Mouse (Mus musculus): ENCODE data around the gene Fgd6. TPM values are rescaled to one million over a fixed set of nuclear protein-coding genes. Genes with fewer than 3 reads are reported as not detected.

Fgd6 gene
- polyA plus RNA-seq, 1 experiment = 12.1 TPM

DNA sequence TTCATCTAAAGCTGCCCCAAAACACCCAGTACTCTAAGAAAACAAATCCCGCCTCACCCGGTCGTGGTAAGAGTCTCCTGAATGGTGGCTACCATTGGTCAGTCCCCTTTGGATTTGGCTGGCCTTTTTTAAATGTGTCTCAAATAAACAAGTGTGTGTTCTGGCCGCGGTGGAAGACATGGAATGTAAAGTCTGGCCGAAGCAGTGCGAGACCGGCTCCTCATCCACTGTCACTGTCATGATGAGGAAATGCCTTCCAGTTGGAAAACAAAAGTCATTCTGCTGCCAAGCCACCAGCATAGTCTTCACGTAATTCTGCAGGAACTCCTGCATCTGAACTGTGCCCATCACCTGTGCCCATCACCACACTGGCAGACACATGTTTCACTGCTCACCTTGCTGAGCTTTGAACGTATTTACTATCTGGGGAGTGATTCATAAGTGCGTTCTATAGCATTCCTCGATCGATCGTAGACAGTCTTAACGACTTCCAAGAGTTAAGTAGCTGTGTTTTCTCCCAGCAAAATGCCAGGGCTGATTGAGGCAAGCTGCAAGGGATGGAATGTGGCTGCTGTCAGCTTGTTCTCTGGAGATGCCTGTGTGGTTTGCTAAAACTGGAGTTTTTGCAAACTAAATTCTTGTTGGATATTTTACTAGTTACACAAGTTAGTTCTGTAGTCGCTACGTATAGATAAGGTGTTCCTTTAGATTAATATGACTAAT is 60.1 kb downstream of the Fgd6 start:
- no peak overlapping the region for H3K4me3 ChIP-seq (ENCODE audit: control insufficient read depth, low read depth, low read length)

GRCm38 (mm10) chr10:94097081-94097845 is 61.5 kb downstream of the Fgd6 start:
- H3K27ac ChIP-seq (ENCODE audit: control insufficient read depth, insufficient read depth, low read depth, low read length) = no peak overlapping the region
- TF ChIP-seq POLR2A (IDR thresholded peaks at IDR 0.05; ENCODE audit: control insufficient read depth, low read depth, low read length) (no peak), CTCF (IDR thresholded peaks at IDR 0.05; ENCODE audit: control insufficient read depth, insufficient read depth, insufficient replicate concordance, low read depth, low read length) (no peak)

More for the DNA sequence above, 60.1 kb downstream of the Fgd6 start:
- TF ChIP-seq CTCF (IDR thresholded peaks at IDR 0.05; ENCODE audit: control insufficient read depth, insufficient read depth, insufficient replicate concordance, low read depth, low read length) = no peak
- no peak for TF ChIP-seq POLR2A (IDR thresholded peaks at IDR 0.05; ENCODE audit: control insufficient read depth, low read depth, low read length)
- Histone ChIP-seq H3K27me3 (ENCODE audit: control insufficient read depth, insufficient read depth, low read length) (no peaks in the 10 kb centered on the region), H3K27ac (ENCODE audit: control insufficient read depth, insufficient read depth, low read depth, low read length) (no peak overlapping the region), H3K36me3 (ENCODE audit: control insufficient read depth, insufficient read depth, low read length) (no peaks in the 10 kb centered on the region), H3K4me1 (ENCODE audit: control insufficient read depth, insufficient read depth, low read length) (no peaks in the 10 kb centered on the region)

DNA sequence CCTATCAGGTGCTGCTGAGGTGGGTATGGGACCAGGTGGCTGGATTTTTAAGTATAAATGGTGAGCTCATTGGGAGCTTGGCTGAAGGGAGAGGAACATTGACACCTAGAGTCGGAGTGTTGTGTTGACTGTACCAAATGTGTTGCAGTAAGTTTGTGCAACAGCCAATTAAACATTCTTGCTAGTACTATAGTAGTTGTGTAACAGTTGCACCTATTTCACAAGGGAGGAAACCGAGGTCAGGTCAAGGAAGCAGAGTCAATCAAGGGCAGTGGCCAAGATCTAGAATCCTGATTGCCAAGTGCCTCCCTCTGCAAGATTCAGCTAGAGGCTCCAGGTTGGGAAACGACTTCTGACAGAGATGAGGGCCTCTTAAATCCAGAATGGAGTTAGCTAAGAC is 62.3 kb downstream of the Fgd6 start:
- TF ChIP-seq POLR2A (IDR thresholded peaks at IDR 0.05; ENCODE audit: control insufficient read depth, low read depth, low read length) (no peak), CTCF (IDR thresholded peaks at IDR 0.05; ENCODE audit: control insufficient read depth, insufficient read depth, insufficient replicate concordance, low read depth, low read length) (no peak)
- Histone ChIP-seq H3K4me3 (ENCODE audit: control insufficient read depth, low read depth, low read length) (no peak overlapping the region), H3K27me3 (ENCODE audit: control insufficient read depth, insufficient read depth, low read length) (no peaks in the 10 kb centered on the region), H3K4me1 (ENCODE audit: control insufficient read depth, insufficient read depth, low read length) (no peaks in the 10 kb centered on the region), H3K36me3 (ENCODE audit: control insufficient read depth, insufficient read depth, low read length) (no peaks in the 10 kb centered on the region), H3K27ac (ENCODE audit: control insufficient read depth, insufficient read depth, low read depth, low read length) (no peak overlapping the region)

More at GRCm38 (mm10) chr10:94097081-94097845, 61.5 kb downstream of the Fgd6 start:
- Histone ChIP-seq H3K36me3 (ENCODE audit: control insufficient read depth, insufficient read depth, low read length) (no peaks in the 10 kb centered on the region), H3K27me3 (ENCODE audit: control insufficient read depth, insufficient read depth, low read length) (no peaks in the 10 kb centered on the region), H3K4me3 (ENCODE audit: control insufficient read depth, low read depth, low read length) (no peak overlapping the region), H3K4me1 (ENCODE audit: control insufficient read depth, insufficient read depth, low read length) (no peaks in the 10 kb centered on the region)

DNA sequence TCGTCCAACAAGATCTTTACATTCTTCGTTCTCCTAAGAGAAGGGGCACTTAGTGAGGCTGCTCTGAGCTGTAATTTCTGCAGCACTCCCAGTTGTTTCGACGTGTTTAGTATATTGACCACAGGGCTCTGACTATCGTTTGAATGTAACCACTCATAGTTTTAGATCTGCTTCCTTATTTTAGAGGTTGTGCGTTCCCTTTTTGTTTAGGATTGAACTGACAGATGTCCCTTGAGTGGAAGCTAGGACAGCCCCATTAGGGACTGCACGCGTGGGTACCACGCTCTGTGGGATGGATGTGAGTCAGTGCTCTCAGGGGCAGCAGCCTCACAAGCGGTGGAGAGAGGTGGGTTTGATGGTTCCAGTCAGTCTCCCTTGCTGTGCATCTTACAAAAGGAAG is 69.7 kb downstream of the Fgd6 start:
- no peaks in the 10 kb centered on the region for H3K27me3 ChIP-seq (ENCODE audit: control insufficient read depth, insufficient read depth, low read length)
- H3K4me1 ChIP-seq (ENCODE audit: control insufficient read depth, insufficient read depth, low read length) = no peaks in the 10 kb centered on the region
- TF ChIP-seq CTCF (IDR thresholded peaks at IDR 0.05; ENCODE audit: control insufficient read depth, insufficient read depth, insufficient replicate concordance, low read depth, low read length) (no peak), POLR2A (IDR thresholded peaks at IDR 0.05; ENCODE audit: control insufficient read depth, low read depth, low read length) (no peak)
- H3K27ac ChIP-seq (ENCODE audit: control insufficient read depth, insufficient read depth, low read depth, low read length) = no peak overlapping the region
- no peaks in the 10 kb centered on the region for H3K36me3 ChIP-seq (ENCODE audit: control insufficient read depth, insufficient read depth, low read length)
- H3K4me3 ChIP-seq (ENCODE audit: control insufficient read depth, low read depth, low read length) = no peak overlapping the region

DNA sequence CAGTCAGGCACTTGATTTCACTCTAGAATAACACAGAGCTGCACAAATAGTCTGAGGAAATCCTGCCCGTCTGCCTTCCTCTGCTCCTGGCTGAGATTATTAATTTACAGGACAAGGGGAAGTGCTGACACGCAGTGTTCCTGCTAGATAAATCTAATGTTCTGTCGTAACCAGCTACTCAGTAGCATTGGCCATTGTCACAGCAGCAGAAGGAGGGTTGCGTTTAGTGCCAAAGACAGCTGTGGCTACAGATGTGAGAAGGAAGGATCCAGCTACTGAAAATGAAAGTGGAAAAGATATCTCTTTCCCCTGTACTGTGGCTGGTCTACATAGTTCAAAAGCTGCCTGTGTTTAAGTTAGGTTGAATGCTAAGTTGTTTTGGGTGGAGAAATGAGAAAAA is 71.4 kb downstream of the Fgd6 start:
- H3K27me3 ChIP-seq (ENCODE audit: control insufficient read depth, insufficient read depth, low read length) = no peaks in the 10 kb centered on the region
- no peak overlapping the region for H3K27ac ChIP-seq (ENCODE audit: control insufficient read depth, insufficient read depth, low read depth, low read length)
- H3K4me1 ChIP-seq (ENCODE audit: control insufficient read depth, insufficient read depth, low read length) = no peaks in the 10 kb centered on the region
- no peaks in the 10 kb centered on the region for H3K36me3 ChIP-seq (ENCODE audit: control insufficient read depth, insufficient read depth, low read length)
- no peak overlapping the region for H3K4me3 ChIP-seq (ENCODE audit: control insufficient read depth, low read depth, low read length)
- no peak for TF ChIP-seq POLR2A (IDR thresholded peaks at IDR 0.05; ENCODE audit: control insufficient read depth, low read depth, low read length)
- TF ChIP-seq CTCF (IDR thresholded peaks at IDR 0.05; ENCODE audit: control insufficient read depth, insufficient read depth, insufficient replicate concordance, low read depth, low read length) = no peak

DNA sequence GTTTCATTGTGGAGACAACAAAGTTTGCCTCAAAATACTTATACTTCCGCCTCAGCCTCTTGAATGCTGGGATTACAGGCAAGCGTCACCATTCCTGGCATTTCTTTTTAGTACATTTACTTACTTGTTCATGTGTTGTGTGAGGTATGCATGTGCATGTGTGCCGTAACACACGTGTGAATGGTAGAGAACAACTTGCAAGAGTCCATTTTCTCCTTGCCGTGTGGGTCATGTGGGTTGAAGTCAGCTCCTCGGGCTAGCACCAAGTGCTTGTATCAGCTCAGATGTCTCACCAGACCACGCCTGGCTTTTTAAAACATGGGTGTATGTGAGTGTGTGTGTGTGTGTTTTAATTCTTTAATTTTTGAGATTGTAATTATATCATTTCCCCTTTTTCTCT is 71.8 kb downstream of the Fgd6 start:
- H3K27me3 ChIP-seq (ENCODE audit: control insufficient read depth, insufficient read depth, low read length) = no peaks in the 10 kb centered on the region
- no peaks in the 10 kb centered on the region for H3K4me1 ChIP-seq (ENCODE audit: control insufficient read depth, insufficient read depth, low read length)
- H3K4me3 ChIP-seq (ENCODE audit: control insufficient read depth, low read depth, low read length) = no peak overlapping the region
- TF ChIP-seq POLR2A (IDR thresholded peaks at IDR 0.05; ENCODE audit: control insufficient read depth, low read depth, low read length) = no peak
- no peak for TF ChIP-seq CTCF (IDR thresholded peaks at IDR 0.05; ENCODE audit: control insufficient read depth, insufficient read depth, insufficient replicate concordance, low read depth, low read length)
- H3K36me3 ChIP-seq (ENCODE audit: control insufficient read depth, insufficient read depth, low read length) = no peaks in the 10 kb centered on the region
- no peak overlapping the region for H3K27ac ChIP-seq (ENCODE audit: control insufficient read depth, insufficient read depth, low read depth, low read length)

GRCm38 (mm10) chr10:94108791-94109190 is 73.0 kb downstream of the Fgd6 start:
- TF ChIP-seq CTCF (IDR thresholded peaks at IDR 0.05; ENCODE audit: control insufficient read depth, insufficient read depth, insufficient replicate concordance, low read depth, low read length) = no peak
- no peaks in the 10 kb centered on the region for H3K27me3 ChIP-seq (ENCODE audit: control insufficient read depth, insufficient read depth, low read length)

More at GRCm38 (mm10) chr10:94108791-94109190, 73.0 kb downstream of the Fgd6 start:
- H3K4me1 ChIP-seq (ENCODE audit: control insufficient read depth, insufficient read depth, low read length) = no peaks in the 10 kb centered on the region
- no peak overlapping the region for H3K4me3 ChIP-seq (ENCODE audit: control insufficient read depth, low read depth, low read length)
- H3K36me3 ChIP-seq (ENCODE audit: control insufficient read depth, insufficient read depth, low read length) = no peaks in the 10 kb centered on the region
- H3K27ac ChIP-seq (ENCODE audit: control insufficient read depth, insufficient read depth, low read depth, low read length) = no peak overlapping the region

All from testis, adult 2 months (tissue).